Mouse (Mus musculus) myocyte (in vitro differentiated cells): ENCODE results near the gene Sec11a. TPM values are rescaled to one million over a fixed set of nuclear protein-coding genes. Genes with fewer than 3 reads are reported as not detected.

Source experiments
- H3K27me3 ChIP-seq: one replicate; pipeline ENCODE4 v1.6.1; 2011; ENCODE audit not compliant: control insufficient read depth, insufficient read depth, insufficient read length
- H3K36me3 ChIP-seq: one replicate; pipeline ENCODE4 v1.6.1; 2011; ENCODE audit not compliant: control insufficient read depth, insufficient read depth
- H3K4me2 ChIP-seq: one replicate; pipeline ENCODE4 v1.6.1; 2011; ENCODE audit warnings: low read depth, control low read depth
- H3K4me3 ChIP-seq: one replicate; pipeline ENCODE4 v1.5.1; 2011; ENCODE audit warnings: mild to moderate bottlenecking, control low read depth, moderate library complexity
- H3K79me2 ChIP-seq: one replicate; pipeline ENCODE4 v1.6.1; 2011; ENCODE audit not compliant: control insufficient read depth, insufficient read depth
- H3ac ChIP-seq: one replicate; pipeline ENCODE4 v1.6.1; 2011; ENCODE audit not compliant: control insufficient read depth, insufficient read length
- CEBPB ChIP-seq: IDR thresholded peaks from 2 replicates; pipeline ENCODE4 v1.6.1; 2011; ENCODE audit warnings: mild to moderate bottlenecking, moderate library complexity; ENCODE audit not compliant: poor library complexity, insufficient read depth, severe bottlenecking
- E2F4 ChIP-seq: IDR thresholded peaks from one replicate; pipeline ENCODE4 v1.6.1; 2011; ENCODE audit warnings: mild to moderate bottlenecking, control low read depth, moderate library complexity; ENCODE audit not compliant: insufficient read depth
- MAX ChIP-seq: IDR thresholded peaks from one replicate; pipeline ENCODE4 v1.6.1; 2011; ENCODE audit warnings: low read depth, mild to moderate bottlenecking, control low read depth
- MYOD1 ChIP-seq, 3 experiments: IDR thresholded peaks; one replicate each; pipeline ENCODE4 v1.6.1; 2011; ENCODE audit warnings: control low read depth in 2 of 3, low read depth in 2 of 3, mild to moderate bottlenecking in 2 of 3, moderate library complexity in 1 of 3; ENCODE audit not compliant: insufficient read length in 2 of 3, control insufficient read depth in 1 of 3
- MYOG ChIP-seq, 3 experiments: IDR thresholded peaks; one replicate each; pipeline ENCODE4 v1.6.1; 2011; ENCODE audit warnings: control low read depth in 2 of 3, low read depth in 2 of 3, mild to moderate bottlenecking in 2 of 3; ENCODE audit not compliant: insufficient read length in 2 of 3, control insufficient read depth in 1 of 3, insufficient read depth in 1 of 3
- POLR2A ChIP-seq: IDR thresholded peaks from one replicate; pipeline ENCODE4 v1.6.1; 2011; ENCODE audit warnings: low read depth, mild to moderate bottlenecking, control low read depth, moderate library complexity; ENCODE audit not compliant: insufficient read length
- POLR2AphosphoS2 ChIP-seq: IDR thresholded peaks from one replicate; pipeline ENCODE4 v1.6.1; 2011; ENCODE audit warnings: low read depth, control low read depth; ENCODE audit not compliant: insufficient read length
- REST ChIP-seq: IDR thresholded peaks from one replicate; pipeline ENCODE4 v1.6.1; 2011; ENCODE audit warnings: mild to moderate bottlenecking, control low read depth, moderate library complexity; ENCODE audit not compliant: insufficient read depth, insufficient read length
- SRF ChIP-seq: IDR thresholded peaks from one replicate; pipeline ENCODE4 v1.6.1; 2011; ENCODE audit warnings: low read depth; ENCODE audit not compliant: control insufficient read depth, insufficient read length
- TCF12 ChIP-seq: IDR thresholded peaks from one replicate; pipeline ENCODE4 v1.6.1; 2011; ENCODE audit warnings: mild to moderate bottlenecking, control low read depth; ENCODE audit not compliant: poor library complexity, insufficient read depth, severe bottlenecking
- TCF3 ChIP-seq: IDR thresholded peaks from one replicate; pipeline ENCODE4 v1.6.1; 2011; ENCODE audit warnings: low read depth, control low read depth; ENCODE audit not compliant: insufficient read length
- USF1 ChIP-seq: IDR thresholded peaks from one replicate; pipeline ENCODE4 v1.6.1; 2011; ENCODE audit warnings: low read depth, mild to moderate bottlenecking, control low read depth, moderate library complexity
- polyA plus RNA-seq: library from polyadenylated mRNA; unstranded; fragments of >200 nt; fragmentation: generic; extraction: Trizol; gene quantifications from one replicate; pipeline ENCODE4 v1.2.1, GENCODE M21; 2012; ENCODE audit warnings: missing spikeins

Sec11a gene
- polyA plus RNA-seq, 1 experiment, result 95.7 TPM

DNA sequence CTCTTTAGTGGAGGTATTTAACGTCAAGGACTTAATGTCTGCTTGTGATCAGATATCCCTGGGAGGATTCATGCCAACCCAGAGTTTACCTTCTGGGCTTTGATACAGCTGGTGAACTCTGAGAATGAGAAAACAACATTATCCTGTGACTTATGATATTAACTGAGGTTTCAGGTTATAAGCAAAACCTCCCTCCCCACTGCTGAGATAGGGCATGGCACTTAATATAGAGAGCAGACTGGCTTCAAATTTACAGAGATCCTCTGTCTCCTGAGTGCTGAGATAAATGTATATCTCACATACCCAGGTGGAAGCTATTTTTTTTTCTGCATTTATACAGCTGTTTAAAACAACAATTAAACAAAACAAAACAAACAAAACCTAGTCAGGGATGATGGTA, 14.8 kb downstream of the Sec11a start:
- Histone ChIP-seq H3K36me3 (peaks cover 25% of the 10 kb centered on the region), H3K79me2 (peaks cover 22% of the 10 kb centered on the region), H3K4me2 (no peak overlapping the region), H3K27me3 (no peaks in the 10 kb centered on the region), H3ac (no peak overlapping the region), H3K4me3 (no peak overlapping the region)
- no peak for TF ChIP-seq E2F4
- TF ChIP-seq USF1, result no peak
- TF ChIP-seq CEBPB, result no peak
- TF ChIP-seq POLR2A, result no peak
- TF ChIP-seq SRF, result no peak
- no peak for TF ChIP-seq REST
- TF ChIP-seq MYOG (IDR thresholded peaks at IDR 0.05; ENCODE audit: control insufficient read depth in 1 of 3, insufficient read depth in 1 of 3, insufficient read length in 2 of 3, low read depth in 2 of 3), result no peak
- no peak for TF ChIP-seq MAX
- no peak for TF ChIP-seq POLR2AphosphoS2
- no peak for TF ChIP-seq TCF12
- TF ChIP-seq TCF3, result no peak
- TF ChIP-seq MYOD1 (IDR thresholded peaks at IDR 0.05; ENCODE audit: control insufficient read depth in 1 of 3, insufficient read length in 2 of 3, low read depth in 2 of 3), result no peak

- Histone ChIP-seq H3ac (no peak overlapping the region), H3K27me3 (no peaks in the 10 kb centered on the region), H3K36me3 (peaks cover 33% of the 10 kb centered on the region), H3K4me3 (no peak overlapping the region), H3K79me2 (peaks cover 17% of the 10 kb centered on the region), H3K4me2 (no peak overlapping the region)
- TF ChIP-seq USF1, result no peak
- no peak for TF ChIP-seq TCF3
- TF ChIP-seq MYOG (IDR thresholded peaks at IDR 0.05; ENCODE audit: control insufficient read depth in 1 of 3, insufficient read depth in 1 of 3, insufficient read length in 2 of 3, low read depth in 2 of 3), result no peak
- TF ChIP-seq MYOD1 (IDR thresholded peaks at IDR 0.05; ENCODE audit: control insufficient read depth in 1 of 3, insufficient read length in 2 of 3, low read depth in 2 of 3), result no peak
- no peak for TF ChIP-seq REST
- no peak for TF ChIP-seq E2F4
- TF ChIP-seq SRF, result no peak
Measured at GRCm38 (mm10) chr7:80931618-80932207, 15.9 kb downstream of the Sec11a start.

- Histone ChIP-seq H3K27me3 (no peaks in the 10 kb centered on the region), H3ac (no peak overlapping the region), H3K4me2 (no peak overlapping the region), H3K4me3 (no peak overlapping the region), H3K79me2 (no peaks in the 10 kb centered on the region), H3K36me3 (peaks cover 24% of the 10 kb centered on the region)
- TF ChIP-seq E2F4 (no peak), CEBPB (no peak), SRF (no peak), MAX (no peak), MYOG (IDR thresholded peaks at IDR 0.05; ENCODE audit: control insufficient read depth in 1 of 3, insufficient read depth in 1 of 3, insufficient read length in 2 of 3, low read depth in 2 of 3) (no peak), MYOD1 (IDR thresholded peaks at IDR 0.05; ENCODE audit: control insufficient read depth in 1 of 3, insufficient read length in 2 of 3, low read depth in 2 of 3) (no peak), REST (no peak), USF1 (no peak), TCF3 (no peak), POLR2A (no peak), POLR2AphosphoS2 (no peak), TCF12 (no peak)
Measured at GRCm38 (mm10) chr7:80923165-80923564, 24.4 kb downstream of the Sec11a start.

DNA sequence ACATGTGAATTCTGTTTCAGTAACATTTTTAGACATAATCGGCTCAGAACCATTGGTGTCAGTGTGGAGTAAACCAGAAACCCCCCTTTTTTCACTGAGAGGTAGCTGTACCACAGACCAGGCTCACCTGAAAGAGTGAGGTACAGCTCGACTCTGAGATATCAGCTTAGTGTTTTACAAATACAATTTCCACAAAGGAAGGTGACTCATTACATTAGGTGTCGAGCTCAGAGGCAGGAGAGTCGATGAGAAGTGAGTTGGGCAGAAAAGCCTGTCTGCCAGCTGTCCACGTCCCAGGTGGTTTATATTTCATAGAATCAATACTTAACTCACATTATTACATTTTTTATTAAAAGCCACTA, 28.0 kb downstream of the Sec11a start:
- no peak overlapping the region for H3K4me2 ChIP-seq
- no peak overlapping the region for H3ac ChIP-seq
- H3K27me3 ChIP-seq, result no peaks in the 10 kb centered on the region
- H3K4me3 ChIP-seq, result no peak overlapping the region
- TF ChIP-seq CEBPB (no peak), TCF3 (no peak), TCF12 (no peak), POLR2A (no peak)
- no peaks in the 10 kb centered on the region for H3K79me2 ChIP-seq
- peaks cover 5% of the 10 kb centered on the region for H3K36me3 ChIP-seq

DNA sequence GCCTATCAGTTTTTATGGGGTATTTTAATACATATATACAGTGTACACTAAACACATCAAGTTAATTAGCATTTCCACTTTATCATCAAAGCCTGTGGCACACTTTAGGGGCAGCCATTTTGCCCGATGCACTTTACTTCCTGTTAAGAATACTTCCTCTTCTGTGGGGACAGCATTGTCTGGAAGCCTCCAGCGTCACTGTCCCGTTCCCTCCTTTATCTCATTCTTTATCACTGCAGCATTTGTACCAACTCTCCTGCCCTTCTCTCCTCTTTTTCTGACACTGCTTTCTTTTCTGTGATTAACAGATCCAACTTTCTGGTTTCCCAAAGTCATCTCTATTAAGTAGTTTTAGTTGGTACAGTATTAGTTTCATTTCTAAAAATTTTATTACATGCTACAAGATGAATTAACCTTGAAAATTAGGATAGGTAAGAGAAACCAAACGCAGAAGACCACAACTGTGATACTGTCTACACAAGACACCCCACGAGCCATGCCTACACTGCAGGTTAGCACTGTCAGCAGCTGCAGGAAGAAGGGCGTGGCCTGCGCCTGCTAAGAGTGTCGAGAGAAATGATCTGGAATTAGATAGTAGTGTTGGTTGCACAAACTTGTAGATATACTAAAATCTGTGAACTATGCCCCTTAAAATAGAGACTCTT, 28.5 kb downstream of the Sec11a start:
- TF ChIP-seq CEBPB, result no peak
- no peak for TF ChIP-seq MYOG (IDR thresholded peaks at IDR 0.05; ENCODE audit: control insufficient read depth in 1 of 3, insufficient read depth in 1 of 3, insufficient read length in 2 of 3, low read depth in 2 of 3)
- TF ChIP-seq MYOD1 (IDR thresholded peaks at IDR 0.05; ENCODE audit: control insufficient read depth in 1 of 3, insufficient read length in 2 of 3, low read depth in 2 of 3), result no peak
- no peak for TF ChIP-seq TCF12
- TF ChIP-seq POLR2A, result no peak
- no peak for TF ChIP-seq USF1
- TF ChIP-seq E2F4, result no peak
- TF ChIP-seq TCF3, result no peak
- no peak for TF ChIP-seq REST
- no peak for TF ChIP-seq SRF
- no peak overlapping the region for H3K4me3 ChIP-seq

More for the DNA sequence above, 28.5 kb downstream of the Sec11a start:
- Histone ChIP-seq H3K4me2 (no peak overlapping the region), H3K27me3 (no peaks in the 10 kb centered on the region), H3K79me2 (no peaks in the 10 kb centered on the region), H3K36me3 (peaks cover 5% of the 10 kb centered on the region), H3ac (no peak overlapping the region)
